Mouse (Mus musculus) cerebellum, adult 9-11 months (tissue): ENCODE results near the gene Atf4.

Experiments used
- DNase-seq: peaks from one replicate; pipeline ENCODE4 v3.0.0; 2022

Gene Atf4

GRCm38 (mm10) chr15:80288036-80288435, 33.1 kb downstream of the Atf4 start:
- peak; percentile 81 for DNase-seq

GRCm38 (mm10) chr15:80289436-80289835, 34.5 kb downstream of the Atf4 start:
- DNase-seq, result peak; percentile 88

GRCm38 (mm10) chr15:80297146-80297545, 42.2 kb downstream of the Atf4 start:
- DNase-seq, result no peak

- peak; percentile 60 for DNase-seq
Measured at GRCm38 (mm10) chr15:80303779-80304178, 48.8 kb downstream of the Atf4 start.

GRCm38 (mm10) chr15:80304188-80304587, 49.2 kb downstream of the Atf4 start:
- DNase-seq, result no peak

GRCm38 (mm10) chr15:80306146-80306545, 51.2 kb downstream of the Atf4 start:
- DNase-seq, result peak; percentile 77
